Mouse (Mus musculus): ENCODE measurements around the gene Ftl1-ps1.

Gene Ftl1-ps1

DNA sequence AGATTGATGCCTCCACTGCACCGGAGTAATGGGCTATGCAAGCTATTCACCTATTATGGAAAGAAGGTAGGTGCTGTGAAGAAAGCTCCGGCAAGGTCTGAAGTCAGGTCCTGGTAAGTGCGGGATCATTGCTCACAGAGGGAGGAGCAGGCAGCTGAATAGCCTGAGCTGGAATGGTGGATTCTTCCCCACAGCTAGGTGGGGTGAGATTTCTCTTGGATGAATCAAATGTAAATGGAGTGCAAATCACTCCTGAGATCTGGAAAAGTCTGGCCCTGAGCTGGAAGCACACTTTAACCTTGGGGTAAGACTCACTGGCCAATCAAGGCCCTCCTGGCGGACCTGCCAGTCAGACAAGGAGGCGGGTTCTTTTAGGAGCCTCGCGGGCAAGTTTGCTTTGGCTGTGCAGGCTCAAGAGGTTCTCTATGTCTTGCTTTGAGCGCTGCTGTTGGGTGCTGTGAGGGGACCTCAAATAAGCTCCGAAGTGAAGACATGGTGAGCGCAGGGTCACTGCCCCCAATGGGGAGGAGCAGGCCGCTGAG is at the start of gene Ftl1-ps1:
Gene Ftl1-ps1, plus strand, starts transcription at position 397 of the 542 bp plus-strand sequence.
- no peak for DNase-seq (ENCODE audit: low spot score in 2 of 2)

DNA sequence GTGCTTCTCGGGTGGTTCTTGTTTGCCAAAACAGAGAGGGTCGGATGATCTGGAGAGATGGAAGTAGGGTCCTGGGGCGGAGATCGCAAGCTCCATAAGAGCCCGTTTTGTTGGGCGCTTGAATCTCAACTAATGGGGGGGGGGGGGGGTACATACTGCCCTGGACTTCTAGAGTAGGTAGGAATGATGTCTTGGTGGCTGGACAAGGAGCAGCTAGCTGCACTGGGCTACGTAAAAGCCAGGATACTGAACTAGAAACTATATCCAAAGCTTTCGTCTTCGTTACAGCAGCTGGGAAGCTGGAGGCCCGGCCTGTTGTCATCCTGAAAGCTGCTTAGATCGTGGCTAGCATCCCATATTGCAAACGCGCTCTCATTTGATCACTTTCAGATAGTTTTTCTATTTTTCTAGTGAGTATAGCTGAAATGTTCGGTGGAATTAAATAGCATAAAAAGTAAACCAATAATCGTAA is 49.0 kb upstream of the Ftl1-ps1 start:
- no peak for DNase-seq (ENCODE audit: low spot score in 2 of 2)

DNA sequence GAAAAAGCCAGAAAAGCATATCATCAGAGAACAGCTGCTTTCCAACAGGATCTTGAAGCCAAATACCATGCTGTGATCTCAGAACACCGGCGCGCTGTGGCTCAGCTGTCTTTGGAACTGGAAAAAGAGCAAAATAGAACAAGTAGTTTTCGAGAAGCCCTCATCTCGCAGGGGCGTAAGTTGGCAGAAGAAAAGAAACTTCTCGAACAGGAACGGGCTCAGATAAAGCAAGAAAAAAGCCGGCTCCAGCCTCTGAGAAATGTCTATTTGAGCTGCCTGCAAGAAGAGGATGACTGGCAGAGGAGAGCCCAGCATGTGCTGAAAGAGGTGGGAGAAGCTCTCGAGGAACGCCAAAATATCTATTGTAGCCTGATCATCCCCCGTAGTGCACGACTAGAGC is 43.0 kb upstream of the Ftl1-ps1 start:
- DNase-seq (ENCODE audit: low spot score in 2 of 2), result peak in 1 of 2 experiments; percentile 23

DNA sequence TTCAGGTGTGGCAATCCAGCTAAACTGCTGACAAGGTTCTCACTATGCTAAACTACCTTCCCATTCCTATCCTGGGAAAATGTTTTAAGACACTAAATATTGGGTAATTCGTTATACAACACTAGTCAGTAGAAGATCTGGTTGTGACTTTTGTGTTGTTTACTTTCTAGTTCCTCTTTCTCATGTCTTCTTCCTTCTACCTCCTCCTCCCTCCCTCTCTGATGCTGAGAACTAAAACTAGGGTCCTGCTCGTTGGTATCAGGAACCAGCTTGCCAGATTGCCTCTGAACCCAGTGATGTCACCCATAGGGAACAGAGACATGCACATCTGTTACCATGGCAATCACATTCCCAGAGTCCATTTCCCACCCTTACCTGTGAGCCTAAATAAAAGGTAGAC is 37.3 kb upstream of the Ftl1-ps1 start:
- DNase-seq (ENCODE audit: low spot score in 2 of 2), result no peak

DNA sequence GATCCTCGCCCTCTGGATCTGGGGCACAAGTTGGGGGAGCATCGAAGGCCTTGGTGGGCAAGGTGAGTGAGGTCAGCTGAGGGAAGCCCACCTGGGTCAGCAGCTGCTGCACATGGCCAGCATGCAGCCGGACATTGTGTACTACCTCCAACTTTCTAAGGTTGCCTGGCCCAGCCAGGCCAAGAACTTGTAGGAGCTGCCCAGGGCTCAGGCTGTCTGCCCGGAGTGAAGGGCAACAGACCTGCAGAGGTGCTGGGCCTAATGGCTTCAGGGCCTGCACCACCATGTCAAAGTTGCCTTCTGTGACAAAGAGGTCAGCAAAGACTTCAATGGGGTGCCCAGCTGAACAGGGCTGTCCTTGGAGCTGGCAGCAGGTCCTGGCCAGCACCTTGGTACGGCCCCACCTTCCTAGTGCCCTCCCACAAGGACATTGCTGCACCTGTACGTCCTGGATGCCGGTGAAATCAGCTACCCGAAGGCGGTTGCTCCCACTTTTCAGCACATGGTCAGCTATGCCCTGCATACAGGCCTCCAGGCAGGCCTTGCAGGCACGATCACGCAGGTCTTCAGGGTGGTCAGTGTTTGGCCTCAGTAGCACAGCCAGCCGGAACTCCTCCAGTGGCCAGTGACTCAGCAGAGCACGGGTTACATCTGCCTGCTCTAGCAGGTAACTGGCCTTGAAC is 36.2 kb upstream of the Ftl1-ps1 start:
- DNase-seq (ENCODE audit: low spot score in 2 of 2), result no peak

DNA sequence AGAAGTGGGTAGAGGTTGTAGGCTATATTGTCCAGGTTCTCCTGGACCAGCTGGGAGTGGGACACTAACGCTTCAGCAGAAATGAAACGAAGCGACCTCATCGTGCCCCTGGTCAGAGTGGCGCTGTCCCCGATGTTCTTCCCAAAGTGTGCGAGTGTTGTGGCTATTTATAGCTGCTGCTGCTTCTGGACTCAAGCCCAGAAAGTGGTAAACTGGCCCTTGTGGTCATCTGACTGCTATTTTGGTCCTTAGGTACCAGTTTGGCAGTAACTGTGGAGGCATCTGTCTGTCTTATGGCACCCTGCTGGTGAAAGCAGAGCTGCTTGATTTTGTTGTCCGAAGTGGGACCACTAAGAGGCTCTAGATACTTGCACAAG is 35.6 kb upstream of the Ftl1-ps1 start, which contains the start of gene Lrrc14b:
Gene Lrrc14b, minus strand, starts transcription at position 147 of the 377 bp plus-strand sequence.
- no peak for DNase-seq (ENCODE audit: low spot score in 2 of 2)

DNA sequence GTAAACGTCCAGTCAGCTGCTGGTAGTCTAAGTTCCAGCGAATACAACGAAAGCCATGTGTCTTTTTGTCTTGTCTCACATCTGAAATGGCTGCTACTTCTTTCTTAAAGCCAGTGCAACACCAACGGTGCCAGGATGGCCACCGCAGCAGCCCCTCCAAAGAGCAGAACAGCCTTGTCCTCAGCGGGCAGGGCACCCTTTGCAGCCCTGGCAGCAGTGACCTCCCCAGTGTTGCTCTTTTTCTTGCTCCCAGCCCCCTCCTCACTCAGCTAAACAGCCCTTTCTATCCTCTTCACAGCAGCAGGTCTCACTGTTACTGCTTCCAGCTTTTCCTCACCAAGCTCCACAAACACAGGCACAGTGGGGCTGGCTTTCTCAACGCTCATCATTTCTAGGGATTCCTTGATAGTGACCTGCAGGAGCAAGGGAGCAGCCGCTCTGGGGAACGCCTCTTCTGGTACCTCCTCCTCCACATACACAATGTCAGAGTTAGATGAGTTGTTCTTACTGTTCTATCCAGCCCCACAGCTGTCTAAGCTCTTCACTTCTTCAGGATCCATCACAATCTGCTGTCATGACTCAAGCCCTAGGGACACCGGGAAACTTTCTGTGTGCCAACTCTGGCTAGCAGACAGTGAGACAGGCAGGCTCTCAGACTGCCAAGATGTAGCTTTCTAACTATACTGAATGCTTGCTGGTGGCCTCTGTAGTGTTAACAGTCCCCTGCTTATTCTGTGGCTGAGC is 17.8 kb upstream of the Ftl1-ps1 start:
- DNase-seq (ENCODE audit: low spot score in 2 of 2), result no peak

DNA sequence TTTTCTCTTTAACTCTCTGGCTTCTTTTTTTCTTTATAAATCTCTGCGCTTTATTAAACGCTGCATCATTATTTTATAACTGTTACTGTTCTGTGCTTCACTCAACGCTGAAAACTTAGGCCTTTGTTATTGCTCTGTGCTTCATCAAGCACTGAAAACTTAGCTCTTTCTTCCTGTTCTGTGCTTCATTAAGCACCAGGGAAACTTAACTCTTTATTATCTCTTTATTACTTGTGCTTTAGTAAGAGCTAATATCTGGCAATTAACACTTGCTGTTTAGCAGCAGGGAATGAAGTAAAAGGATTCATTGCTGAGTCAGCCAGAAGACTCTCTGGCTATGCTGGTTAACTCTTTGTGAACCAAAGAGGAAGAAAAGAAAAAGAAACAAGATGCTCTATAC is 17.2 kb upstream of the Ftl1-ps1 start:
- no peak for DNase-seq (ENCODE audit: low spot score in 2 of 2)

DNA sequence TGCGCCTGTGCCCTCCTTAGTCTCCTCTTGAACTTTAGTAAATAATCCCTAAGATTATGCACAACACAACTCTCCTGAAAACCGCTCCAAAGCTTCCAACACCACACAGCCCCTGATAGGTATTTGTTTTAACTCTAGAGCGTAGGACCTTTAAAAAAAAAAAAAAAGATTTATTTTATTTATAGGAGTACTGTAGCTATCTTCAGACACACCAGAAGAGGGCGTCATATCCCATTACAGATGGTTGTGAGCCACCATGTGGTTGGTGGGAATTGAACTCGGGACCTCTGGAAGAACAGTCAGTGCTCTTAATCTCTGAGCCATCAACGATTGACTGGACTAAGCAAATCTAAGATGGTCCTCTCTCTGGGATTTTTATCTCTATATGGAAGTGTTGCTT is 9.8 kb upstream of the Ftl1-ps1 start:
- DNase-seq (ENCODE audit: low spot score in 2 of 2), result no peak

DNA sequence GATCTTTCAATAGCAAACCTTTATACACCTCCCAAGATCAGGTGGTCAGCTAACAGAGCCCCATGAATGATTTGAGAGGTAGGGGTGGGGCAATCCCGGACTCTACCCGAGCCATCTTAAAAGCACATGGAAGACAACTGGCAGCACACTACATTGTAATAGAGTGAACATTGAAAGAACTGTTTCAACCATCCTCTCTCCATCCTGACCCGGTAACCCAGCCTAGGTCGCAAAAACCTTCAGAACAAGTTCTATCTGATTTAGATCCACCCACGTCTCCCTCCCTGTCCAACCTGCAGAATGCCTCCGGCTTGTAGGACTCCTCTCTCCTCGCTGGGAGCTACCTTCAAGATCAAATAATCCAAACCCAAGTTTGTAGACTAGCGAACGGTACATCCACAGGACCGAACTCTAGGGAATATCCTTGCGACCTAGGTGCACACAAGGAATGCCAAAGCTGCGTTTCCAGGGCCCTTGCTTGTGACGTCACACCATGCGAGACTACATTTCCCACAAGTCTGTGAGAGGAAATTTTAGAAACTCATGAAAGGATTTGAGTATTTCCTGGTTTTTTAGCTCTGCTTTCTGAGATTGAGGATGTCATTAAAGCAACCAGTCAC is 9.0 kb upstream of the Ftl1-ps1 start, which contains the start of gene Zfp72:
Gene Zfp72, minus strand, starts transcription at position 466 of the 620 bp plus-strand sequence.
- peak; percentile 76 to 91 for DNase-seq (ENCODE audit: low spot score in 2 of 2)

DNA sequence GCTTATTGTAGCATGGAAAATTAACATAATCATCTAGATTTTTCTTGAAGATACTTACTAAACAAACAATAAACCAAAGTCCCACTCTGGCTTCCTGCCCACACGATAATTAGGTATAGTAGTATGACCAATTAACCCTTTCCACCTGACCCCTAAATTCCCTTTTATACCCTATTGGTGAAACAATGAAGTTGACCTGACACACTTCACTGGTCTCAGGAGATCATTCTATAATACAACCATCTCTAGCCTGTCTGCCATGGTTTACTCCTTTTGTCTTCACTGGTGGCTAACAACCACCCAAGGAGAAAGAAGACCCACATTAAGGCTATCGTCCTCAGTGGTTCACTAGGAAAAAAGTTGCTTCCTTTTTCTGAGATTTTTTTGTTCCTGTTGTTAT is 8.3 kb upstream of the Ftl1-ps1 start:
- DNase-seq (ENCODE audit: low spot score in 2 of 2), result no peak

DNA sequence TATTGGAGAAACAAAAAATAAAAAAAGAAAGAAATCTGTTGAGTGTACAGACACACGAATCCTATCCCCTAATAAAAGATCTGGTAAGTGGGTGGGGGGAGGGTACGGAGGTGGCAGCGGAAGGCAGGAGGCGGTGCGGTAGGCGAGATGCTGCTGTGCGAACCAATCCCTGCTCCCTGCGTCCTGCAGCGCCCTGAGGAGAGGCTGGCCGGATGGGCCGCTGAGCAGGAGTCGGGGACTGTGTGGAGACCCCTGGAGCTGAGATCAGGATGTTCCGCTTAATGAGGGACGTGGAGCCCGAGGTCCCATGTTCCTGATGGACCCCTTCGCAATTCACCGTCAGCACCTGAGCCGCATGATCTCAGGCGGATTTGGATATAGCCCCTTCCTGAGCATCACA is 40.4 kb downstream of the Ftl1-ps1 start:
- no peak for DNase-seq (ENCODE audit: low spot score in 2 of 2)

Data from frontal cortex, postnatal 36 days (tissue).